Mouse (Mus musculus): Measurements from ENCODE around the gene Dmac2. TPM values are rescaled to one million over a fixed set of nuclear protein-coding genes. Genes with fewer than 3 reads are reported as not detected.
A peak's percentile ranks its signal among the peaks of the same experiment; 100 is the strongest.

The Dmac2 gene
- polyA plus RNA-seq, 1 experiment from 2014 or later = 36.8 TPM

- H3K27ac ChIP-seq (ENCODE audit: low read length) = no peak overlapping the region
- H3K4me3 ChIP-seq (replicated peaks; ENCODE audit: low read length) = no peak overlapping the region
- no peak for ATAC-seq (ENCODE audit: insufficient read depth, low FRiP score)
- no peaks in the 10 kb centered on the region for H3K27me3 ChIP-seq (ENCODE audit: control insufficient read depth, insufficient read depth, low read length)
- H3K9me3 ChIP-seq (replicated peaks; ENCODE audit: control insufficient read depth, low read length) = no peaks in the 10 kb centered on the region
- no peaks in the 10 kb centered on the region for H3K4me1 ChIP-seq (ENCODE audit: control insufficient read depth, insufficient read depth, low read length)
- H3K4me2 ChIP-seq (ENCODE audit: low read depth, low read length) = no peak overlapping the region
- H3K9ac ChIP-seq (ENCODE audit: low read length) = no peak overlapping the region
- H3K36me3 ChIP-seq (ENCODE audit: control insufficient read depth, insufficient read depth, low read length) = no peaks in the 10 kb centered on the region
- 75% methylated on average over 9 of the region's 9 CpGs for WGBS
Measured at GRCm38 (mm10) chr7:25585351-25586204, 33.6 kb upstream of the Dmac2 start.

- H3K4me2 ChIP-seq (ENCODE audit: low read depth, low read length) = no peak overlapping the region
- WGBS = 79% methylated on average over 2 of the region's 2 CpGs
Measured at GRCm38 (mm10) chr7:25591226-25591625, 28.0 kb upstream of the Dmac2 start.

DNA sequence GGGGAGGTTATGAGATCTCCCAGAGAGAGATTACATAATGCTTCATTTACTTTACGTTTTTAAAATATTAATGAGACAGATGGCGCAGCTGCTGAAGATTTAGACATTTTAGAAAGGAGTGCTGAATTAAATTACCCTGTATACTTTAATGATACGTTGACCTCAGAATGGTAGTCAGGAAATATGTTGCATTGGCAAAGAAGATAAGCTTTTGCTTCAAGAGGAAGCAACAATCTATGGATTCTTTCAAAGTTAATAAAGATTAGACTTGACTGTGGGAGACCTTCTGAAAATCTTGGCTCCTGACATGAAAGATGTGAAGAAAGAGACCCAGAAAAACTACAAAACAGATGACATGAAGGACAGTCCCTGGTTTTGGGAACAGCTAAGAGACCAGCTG lies 25.4 kb upstream of the Dmac2 start:
- Histone ChIP-seq H3K36me3 (ENCODE audit: control insufficient read depth, insufficient read depth, low read length) (no peaks in the 10 kb centered on the region), H3K9me3 (replicated peaks; ENCODE audit: control insufficient read depth, low read length) (no peaks in the 10 kb centered on the region), H3K27ac (ENCODE audit: low read length) (no peak overlapping the region), H3K4me1 (ENCODE audit: control insufficient read depth, insufficient read depth, low read length) (no peaks in the 10 kb centered on the region), H3K27me3 (ENCODE audit: control insufficient read depth, insufficient read depth, low read length) (no peaks in the 10 kb centered on the region), H3K9ac (ENCODE audit: low read length) (no peak overlapping the region), H3K4me3 (replicated peaks; ENCODE audit: low read length) (no peak overlapping the region), H3K4me2 (ENCODE audit: low read depth, low read length) (no peak overlapping the region)
- ATAC-seq (ENCODE audit: insufficient read depth, low FRiP score) = no peak
- 73% methylated on average over 3 of the region's 3 CpGs for WGBS

More at GRCm38 (mm10) chr7:25591226-25591625, 28.0 kb upstream of the Dmac2 start:
- no peaks in the 10 kb centered on the region for H3K36me3 ChIP-seq (ENCODE audit: control insufficient read depth, insufficient read depth, low read length)
- no peak for ATAC-seq (ENCODE audit: insufficient read depth, low FRiP score)
- H3K9me3 ChIP-seq (replicated peaks; ENCODE audit: control insufficient read depth, low read length) = no peaks in the 10 kb centered on the region
- H3K27ac ChIP-seq (ENCODE audit: low read length) = no peak overlapping the region
- no peak overlapping the region for H3K9ac ChIP-seq (ENCODE audit: low read length)
- H3K4me3 ChIP-seq (replicated peaks; ENCODE audit: low read length) = no peak overlapping the region
- no peaks in the 10 kb centered on the region for H3K4me1 ChIP-seq (ENCODE audit: control insufficient read depth, insufficient read depth, low read length)
- H3K27me3 ChIP-seq (ENCODE audit: control insufficient read depth, insufficient read depth, low read length) = no peaks in the 10 kb centered on the region

DNA sequence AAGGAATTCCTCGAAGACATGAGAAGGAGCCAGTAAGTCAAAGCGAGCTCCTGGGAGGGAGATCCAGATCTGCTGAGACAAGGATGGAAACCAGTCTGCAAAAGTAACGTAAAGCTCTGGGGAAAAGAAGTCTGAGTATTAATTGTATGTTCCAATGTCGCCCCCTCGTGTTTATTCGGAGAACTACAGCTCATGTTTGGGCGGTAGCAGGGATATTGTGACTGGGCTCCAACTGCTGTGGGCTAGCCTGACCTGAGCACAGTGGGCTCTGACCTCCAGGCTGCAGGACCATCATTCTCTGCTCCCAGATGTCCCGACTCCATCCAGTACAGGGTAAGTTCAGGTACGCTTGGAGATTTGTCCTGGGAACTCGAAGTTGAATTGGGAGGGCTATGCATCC lies 19.6 kb upstream of the Dmac2 start:
- H3K4me1 ChIP-seq (ENCODE audit: control insufficient read depth, insufficient read depth, low read length) = no peaks in the 10 kb centered on the region
- H3K27ac ChIP-seq (ENCODE audit: low read length) = no peak overlapping the region
- H3K27me3 ChIP-seq (ENCODE audit: control insufficient read depth, insufficient read depth, low read length) = no peaks in the 10 kb centered on the region
- no peaks in the 10 kb centered on the region for H3K9me3 ChIP-seq (replicated peaks; ENCODE audit: control insufficient read depth, low read length)
- H3K36me3 ChIP-seq (ENCODE audit: control insufficient read depth, insufficient read depth, low read length) = no peaks in the 10 kb centered on the region
- 8% methylated on average over 10 of the region's 10 CpGs for WGBS
- H3K4me3 ChIP-seq (replicated peaks; ENCODE audit: low read length) = no peak overlapping the region
- H3K4me2 ChIP-seq (ENCODE audit: low read depth, low read length) = no peak overlapping the region
- H3K9ac ChIP-seq (ENCODE audit: low read length) = no peak overlapping the region
- 0 out of 2 replicates have a peak, but pooled peaks have one; percentile 13 for ATAC-seq (ENCODE audit: insufficient read depth, low FRiP score)

DNA sequence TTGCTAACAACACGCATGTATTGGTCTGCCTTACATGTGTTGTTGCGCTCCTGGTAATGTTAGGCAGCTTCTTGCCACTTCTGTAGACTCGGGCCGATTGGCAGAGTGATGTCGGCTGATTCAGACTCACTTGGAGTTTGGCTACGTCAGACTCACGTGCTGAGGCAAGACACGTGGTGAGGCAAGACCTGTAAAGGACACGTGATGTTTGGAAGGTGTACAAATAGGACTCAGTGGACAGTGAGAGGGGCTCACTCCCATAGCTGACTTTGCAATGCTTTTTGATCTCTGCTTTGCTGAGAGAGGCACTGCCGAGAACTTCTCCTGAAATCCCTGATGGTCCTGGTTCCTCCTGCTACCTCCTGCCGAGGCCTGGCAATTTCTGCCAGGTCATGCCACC lies 18.5 kb upstream of the Dmac2 start:
- Histone ChIP-seq H3K27me3 (ENCODE audit: control insufficient read depth, insufficient read depth, low read length) (no peaks in the 10 kb centered on the region), H3K36me3 (ENCODE audit: control insufficient read depth, insufficient read depth, low read length) (no peaks in the 10 kb centered on the region), H3K9ac (ENCODE audit: low read length) (no peak overlapping the region), H3K9me3 (replicated peaks; ENCODE audit: control insufficient read depth, low read length) (no peaks in the 10 kb centered on the region), H3K4me1 (ENCODE audit: control insufficient read depth, insufficient read depth, low read length) (no peaks in the 10 kb centered on the region), H3K4me2 (ENCODE audit: low read depth, low read length) (no peak overlapping the region), H3K27ac (ENCODE audit: low read length) (no peak overlapping the region), H3K4me3 (replicated peaks; ENCODE audit: low read length) (no peak overlapping the region)
- ATAC-seq (ENCODE audit: insufficient read depth, low FRiP score) = no peak
- 87% methylated on average over 11 of the region's 11 CpGs for WGBS

DNA sequence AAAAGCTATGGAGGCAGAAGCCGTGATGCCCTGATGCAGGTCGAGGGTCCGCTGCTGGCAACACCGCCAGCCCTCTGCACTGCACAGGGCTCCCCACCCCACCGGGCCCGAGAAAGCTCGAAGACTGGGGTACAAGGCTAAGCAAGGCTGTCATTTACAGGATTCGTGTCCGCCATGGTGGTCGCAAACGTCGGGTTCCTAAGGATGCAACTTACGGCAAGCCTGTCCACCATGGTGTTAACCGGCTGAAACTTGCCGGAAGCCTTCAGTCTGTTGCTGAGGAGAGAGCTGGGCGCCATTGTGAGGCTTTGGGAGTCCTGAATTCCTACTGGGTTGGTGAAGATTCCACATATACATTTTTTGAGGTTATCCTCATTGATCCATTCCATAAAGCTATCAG lies 17.9 kb upstream of the Dmac2 start:
- 87% methylated on average over 16 of the region's 16 CpGs for WGBS

GRCm38 (mm10) chr7:25606625-25607063 lies 12.6 kb upstream of the Dmac2 start:
- Histone ChIP-seq H3K27ac (ENCODE audit: low read length) (no peak overlapping the region), H3K9ac (ENCODE audit: low read length) (no peak overlapping the region), H3K4me3 (replicated peaks; ENCODE audit: low read length) (no peak overlapping the region), H3K27me3 (ENCODE audit: control insufficient read depth, insufficient read depth, low read length) (no peaks in the 10 kb centered on the region), H3K4me2 (ENCODE audit: low read depth, low read length) (no peak overlapping the region), H3K4me1 (ENCODE audit: control insufficient read depth, insufficient read depth, low read length) (no peaks in the 10 kb centered on the region), H3K9me3 (replicated peaks; ENCODE audit: control insufficient read depth, low read length) (peaks cover 2% of the 10 kb centered on the region; the same call in 1 of the 2 replicates), H3K36me3 (ENCODE audit: control insufficient read depth, insufficient read depth, low read length) (no peaks in the 10 kb centered on the region)
- no peak for ATAC-seq (ENCODE audit: insufficient read depth, low FRiP score)
- 79% methylated on average over 4 of the region's 4 CpGs for WGBS

More for the DNA sequence above, 17.9 kb upstream of the Dmac2 start:
- Histone ChIP-seq H3K27ac (ENCODE audit: low read length) (no peak overlapping the region), H3K9ac (ENCODE audit: low read length) (no peak overlapping the region), H3K36me3 (ENCODE audit: control insufficient read depth, insufficient read depth, low read length) (no peaks in the 10 kb centered on the region), H3K27me3 (ENCODE audit: control insufficient read depth, insufficient read depth, low read length) (no peaks in the 10 kb centered on the region), H3K4me3 (replicated peaks; ENCODE audit: low read length) (no peak overlapping the region), H3K4me2 (ENCODE audit: low read depth, low read length) (no peak overlapping the region), H3K4me1 (ENCODE audit: control insufficient read depth, insufficient read depth, low read length) (no peaks in the 10 kb centered on the region), H3K9me3 (replicated peaks; ENCODE audit: control insufficient read depth, low read length) (no peaks in the 10 kb centered on the region)
- no peak for ATAC-seq (ENCODE audit: insufficient read depth, low FRiP score)

DNA sequence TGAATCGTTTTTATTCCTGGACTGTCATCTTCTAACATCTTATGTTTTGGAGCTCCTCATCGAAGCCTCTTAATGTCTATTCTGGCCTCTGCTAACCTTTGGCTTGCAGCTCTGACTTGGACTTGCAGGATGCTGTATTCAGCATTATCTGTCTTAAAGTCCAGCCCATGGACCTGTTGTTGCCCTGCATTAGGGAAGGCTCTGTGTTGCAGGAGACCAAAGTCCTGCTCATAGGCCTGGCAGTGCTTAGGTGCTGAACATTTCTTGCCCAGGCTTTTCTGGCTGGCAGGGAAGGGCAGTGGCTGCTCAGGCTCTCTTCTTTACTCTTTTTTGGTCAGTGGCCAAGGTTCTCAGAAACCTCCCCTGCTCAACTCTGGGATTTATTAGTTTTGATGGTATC lies 12.0 kb upstream of the Dmac2 start:
- Histone ChIP-seq H3K27ac (ENCODE audit: low read length) (no peak overlapping the region), H3K4me3 (replicated peaks; ENCODE audit: low read length) (no peak overlapping the region), H3K4me1 (ENCODE audit: control insufficient read depth, insufficient read depth, low read length) (no peaks in the 10 kb centered on the region), H3K36me3 (ENCODE audit: control insufficient read depth, insufficient read depth, low read length) (no peaks in the 10 kb centered on the region), H3K4me2 (ENCODE audit: low read depth, low read length) (no peak overlapping the region), H3K27me3 (ENCODE audit: control insufficient read depth, insufficient read depth, low read length) (no peaks in the 10 kb centered on the region), H3K9me3 (replicated peaks; ENCODE audit: control insufficient read depth, low read length) (peaks cover 2% of the 10 kb centered on the region; the same call in 1 of the 2 replicates), H3K9ac (ENCODE audit: low read length) (no peak overlapping the region)
- no peak for ATAC-seq (ENCODE audit: insufficient read depth, low FRiP score)
- 76% methylated on average over 2 of the region's 2 CpGs for WGBS

- Histone ChIP-seq H3K27ac (ENCODE audit: low read length) (no peak overlapping the region), H3K4me1 (ENCODE audit: control insufficient read depth, insufficient read depth, low read length) (no peaks in the 10 kb centered on the region), H3K4me2 (ENCODE audit: low read depth, low read length) (no peak overlapping the region), H3K36me3 (ENCODE audit: control insufficient read depth, insufficient read depth, low read length) (no peaks in the 10 kb centered on the region), H3K9me3 (replicated peaks; ENCODE audit: control insufficient read depth, low read length) (peaks cover 2% of the 10 kb centered on the region; the same call in 1 of the 2 replicates), H3K9ac (ENCODE audit: low read length) (no peak overlapping the region), H3K27me3 (ENCODE audit: control insufficient read depth, insufficient read depth, low read length) (no peaks in the 10 kb centered on the region), H3K4me3 (replicated peaks; ENCODE audit: low read length) (no peak overlapping the region)
- no peak for ATAC-seq (ENCODE audit: insufficient read depth, low FRiP score)
- WGBS = 40% methylated on average over 6 of the region's 6 CpGs
Measured at GRCm38 (mm10) chr7:25610056-25610455, 9.2 kb upstream of the Dmac2 start.
